Mouse (Mus musculus): ENCODE results near the gene Lrp4. TPM values are rescaled to one million over a fixed set of nuclear protein-coding genes. Genes with fewer than 3 reads are reported as not detected.

Gene Lrp4
- polyA plus RNA-seq, 1 experiment from 2014 or later, result 7.1 TPM

GRCm38 (mm10) chr2:91517186-91517585 lies 59.9 kb downstream of the Lrp4 start:
- peaks cover 24% of the 10 kb centered on the region for H3K36me3 ChIP-seq
- no peaks in the 10 kb centered on the region for H3K27me3 ChIP-seq (ENCODE audit: low read depth, poor library complexity, severe bottlenecking)
- no peaks in the 10 kb centered on the region for H3K9me3 ChIP-seq (replicated peaks)
- no peak overlapping the region for H3K4me3 ChIP-seq
- H3K4me1 ChIP-seq, result peaks cover 8% of the 10 kb centered on the region
- WGBS, result 31% methylated on average over 2 of the region's 2 CpGs
- no peak for DNase-seq (ENCODE audit: low spot score)
- H3K27ac ChIP-seq (replicated peaks), result 0 out of 2 replicates have a peak overlapping the region, but pooled peaks have one; percentile 14

- Histone ChIP-seq H3K4me3 (peak within 1 kb of the TSS; percentile 85), H3K4me1 (peaks cover 9% of the 10 kb centered on the region; the same call in 1 of the 2 replicates), H3K27ac (replicated peaks) (peak within 1 kb of the TSS; percentile 100), H3K27me3 (ENCODE audit: low read depth, poor library complexity, severe bottlenecking) (no peaks in the 10 kb centered on the region), H3K36me3 (peaks cover 36% of the 10 kb centered on the region), H3K9me3 (replicated peaks) (peaks cover 25% of the 10 kb centered on the region; the same call in 1 of the 2 replicates)
- 1% methylated on average over 63 of the region's 64 CpGs for WGBS
- peak; percentile 96 for DNase-seq (ENCODE audit: low spot score)
Measured at GRCm38 (mm10) chr2:91526294-91527146, 69.2 kb downstream of the Lrp4 start, which contains the start of gene Ckap5. Gene Ckap5, plus strand, starts transcription at chr2:91526762.

GRCm38 (mm10) chr2:91527147-91527486 lies 69.8 kb downstream of the Lrp4 start:
- peak overlapping the region; percentile 100 for H3K27ac ChIP-seq (replicated peaks)
- under 1% methylated on average over 15 of the region's 15 CpGs for WGBS
- peaks cover 25% of the 10 kb centered on the region; the same call in 1 of the 2 replicates for H3K9me3 ChIP-seq (replicated peaks)
- peaks cover 41% of the 10 kb centered on the region for H3K36me3 ChIP-seq
- H3K4me1 ChIP-seq, result peaks cover 9% of the 10 kb centered on the region; the same call in 1 of the 2 replicates
- no peaks in the 10 kb centered on the region for H3K27me3 ChIP-seq (ENCODE audit: low read depth, poor library complexity, severe bottlenecking)
- H3K4me3 ChIP-seq, result peak overlapping the region; percentile 85
- DNase-seq (ENCODE audit: low spot score), result no peak

GRCm38 (mm10) chr2:91537588-91538205 lies 80.4 kb downstream of the Lrp4 start:
- H3K4me3 ChIP-seq, result peak overlapping the region; percentile 43
- no peaks in the 10 kb centered on the region for H3K27me3 ChIP-seq (ENCODE audit: low read depth, poor library complexity, severe bottlenecking)
- H3K9me3 ChIP-seq (replicated peaks), result no peaks in the 10 kb centered on the region
- peaks cover 18% of the 10 kb centered on the region for H3K4me1 ChIP-seq
- WGBS, result 6% methylated on average over 17 of the region's 17 CpGs
- H3K36me3 ChIP-seq, result peaks cover 20% of the 10 kb centered on the region
- peak; percentile 75 for DNase-seq (ENCODE audit: low spot score)
- no peak overlapping the region for H3K27ac ChIP-seq (replicated peaks)

Other genes starting within 250 kb of the Lrp4 start
- 7.9 and 9.4 TPM in 2 replicates for gene Ddb2, start 220.5 kb upstream of the Lrp4 start, polyA plus RNA-seq (2016; fragmentation: Nextera tagmentation; extraction: Ambion mirVana)
- gene Pacsin3, start 201.6 kb upstream of the Lrp4 start, polyA plus RNA-seq (2016; fragmentation: Nextera tagmentation; extraction: Ambion mirVana), result 38.9 and 40.5 TPM in 2 replicates
- gene Arfgap2, start 192.5 kb upstream of the Lrp4 start, polyA plus RNA-seq (2016; fragmentation: Nextera tagmentation; extraction: Ambion mirVana), result 99.0 and 104 TPM in 2 replicates
- 87.1 and 98.5 TPM in 2 replicates for gene 1110051M20Rik, start 12.8 kb upstream of the Lrp4 start, polyA plus RNA-seq (2016; fragmentation: Nextera tagmentation; extraction: Ambion mirVana)
- gene Ckap5, start 69.3 kb downstream of the Lrp4 start, polyA plus RNA-seq (2016; fragmentation: Nextera tagmentation; extraction: Ambion mirVana), result 148 and 165 TPM in 2 replicates
- 0.14 TPM in 1 of 2 replicates, not detected in the other for gene F2, start 178.9 kb downstream of the Lrp4 start, polyA plus RNA-seq (2016; fragmentation: Nextera tagmentation; extraction: Ambion mirVana)
- 9.6 and 10.3 TPM in 2 replicates for gene Zfp408, start 192.3 kb downstream of the Lrp4 start, polyA plus RNA-seq (2016; fragmentation: Nextera tagmentation; extraction: Ambion mirVana)
- gene Arhgap1, start 192.3 kb downstream of the Lrp4 start, polyA plus RNA-seq (2016; fragmentation: Nextera tagmentation; extraction: Ambion mirVana), result 75.2 and 82.6 TPM in 2 replicates